Mouse (Mus musculus) spleen, adult 2 months (tissue): ENCODE measurements around the gene Rbm24. TPM values are rescaled to one million over a fixed set of nuclear protein-coding genes. Genes with fewer than 3 reads are reported as not detected.

ENCODE experiments used
- DNase-seq, 2 experiments: peaks; one replicate each; pipeline versions ENCODE4 v3.0.0 to v3.0.0-alpha.2; 2012 to 2021; ENCODE audit warnings: low spot score in 2 of 2, low read depth in 1 of 2
- H3K27ac ChIP-seq: fragments of 200-500 bp; 2 replicates; pipeline ENCODE4 v1.5.1; 2012; ENCODE audit warnings: low read length, inconsistent platforms; ENCODE audit not compliant: insufficient read depth
- H3K27me3 ChIP-seq: fragments of 200-500 bp; 2 replicates; pipeline ENCODE4 v1.6.1; 2012; ENCODE audit warnings: mild to moderate bottlenecking, moderate library complexity, low read length, inconsistent platforms; ENCODE audit not compliant: control insufficient read depth, insufficient read depth
- H3K36me3 ChIP-seq: fragments of 200-500 bp; 2 replicates; pipeline ENCODE4 v1.6.1; 2012; ENCODE audit warnings: mild to moderate bottlenecking, low read length, inconsistent platforms; ENCODE audit not compliant: control insufficient read depth, insufficient read depth
- H3K4me1 ChIP-seq: fragments of 200-500 bp; 2 replicates; pipeline ENCODE4 v1.6.1; 2011; ENCODE audit warnings: inconsistent platforms; ENCODE audit not compliant: control insufficient read depth, insufficient read depth, insufficient read length
- H3K4me3 ChIP-seq: fragments of 200-500 bp; 2 replicates; pipeline ENCODE4 v1.5.1; 2011; ENCODE audit warnings: mild to moderate bottlenecking, inconsistent platforms; ENCODE audit not compliant: insufficient read depth, insufficient read length; ENCODE audit errors: extremely low read depth
- CTCF ChIP-seq: fragments of 200-500 bp; IDR thresholded peaks from 2 replicates; pipeline ENCODE4 v1.5.1; 2011; ENCODE audit warnings: mild to moderate bottlenecking, inconsistent platforms; ENCODE audit not compliant: insufficient read depth, insufficient read length, insufficient replicate concordance; ENCODE audit errors: extremely low read depth
- POLR2A ChIP-seq: fragments of 200-500 bp; IDR thresholded peaks from 2 replicates; pipeline ENCODE4 v1.6.1; 2011; ENCODE audit warnings: low read depth, low read length, inconsistent platforms
- WGBS: fragments of 180-500 bp; shearing (Covaris S2); methylation state at CpG from one replicate; pipeline ENCODE4 v1.1.7; 2018; 5-methylcytosine and 5-hydroxymethylcytosine counted together
- polyA plus RNA-seq: library from polyadenylated mRNA; depleted of rRNA; stranded (reverse); fragments of >200 nt; gene quantifications from 2 replicates; pipeline ENCODE4 v1.2.3, GENCODE M21; 2012

The Rbm24 gene
- polyA plus RNA-seq, 1 experiment = 0.70 TPM

DNA sequence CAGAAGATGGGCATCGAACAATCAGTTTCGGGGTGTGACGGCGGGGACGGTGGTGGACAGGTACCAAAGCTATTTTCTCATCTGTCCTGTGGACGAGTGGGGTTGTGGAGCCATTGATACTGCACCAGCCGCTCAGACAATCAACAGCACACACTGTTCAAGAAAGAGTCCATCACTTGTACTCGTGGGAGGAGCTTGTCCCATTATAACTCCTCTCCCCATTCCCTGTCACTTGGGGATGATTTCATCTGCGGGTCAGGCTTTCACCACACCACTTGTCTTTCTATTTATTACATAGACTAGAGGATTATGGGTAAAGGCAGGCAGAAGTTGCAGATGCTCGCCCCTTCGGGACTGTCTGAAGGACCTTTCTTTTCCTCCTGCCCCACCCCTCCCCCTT, 11.6 kb downstream of the Rbm24 start:
- H3K27ac ChIP-seq = no peak overlapping the region
- no peak for DNase-seq
- H3K27me3 ChIP-seq = no peaks in the 10 kb centered on the region
- H3K4me1 ChIP-seq = no peaks in the 10 kb centered on the region
- TF ChIP-seq CTCF (no peak), POLR2A (no peak)
- H3K36me3 ChIP-seq = no peaks in the 10 kb centered on the region
- no peak overlapping the region for H3K4me3 ChIP-seq
- 87% methylated on average over 11 of the region's 11 CpGs for WGBS

- H3K4me1 ChIP-seq = no peaks in the 10 kb centered on the region
- H3K27ac ChIP-seq = no peak overlapping the region
- WGBS = 72% methylated on average over 8 of the region's 8 CpGs
- no peak for TF ChIP-seq CTCF
- no peak for TF ChIP-seq POLR2A
- H3K4me3 ChIP-seq = no peak overlapping the region
- no peaks in the 10 kb centered on the region for H3K36me3 ChIP-seq
- no peak for DNase-seq
- no peaks in the 10 kb centered on the region for H3K27me3 ChIP-seq
These were observed 15.8 kb downstream of the Rbm24 start for GRCm38 (mm10) chr13:46433880-46434560.

- TF ChIP-seq CTCF (no peak), POLR2A (no peak)
- no peaks in the 10 kb centered on the region for H3K4me1 ChIP-seq
- DNase-seq = no peak
- H3K27ac ChIP-seq = no peak overlapping the region
- WGBS = 47% methylated on average over 6 of the region's 6 CpGs
- H3K4me3 ChIP-seq = no peak overlapping the region; the same call in 1 of the 2 replicates
- no peaks in the 10 kb centered on the region for H3K36me3 ChIP-seq
- H3K27me3 ChIP-seq = no peaks in the 10 kb centered on the region
These were observed 20.7 kb downstream of the Rbm24 start for GRCm38 (mm10) chr13:46438960-46439359.

DNA sequence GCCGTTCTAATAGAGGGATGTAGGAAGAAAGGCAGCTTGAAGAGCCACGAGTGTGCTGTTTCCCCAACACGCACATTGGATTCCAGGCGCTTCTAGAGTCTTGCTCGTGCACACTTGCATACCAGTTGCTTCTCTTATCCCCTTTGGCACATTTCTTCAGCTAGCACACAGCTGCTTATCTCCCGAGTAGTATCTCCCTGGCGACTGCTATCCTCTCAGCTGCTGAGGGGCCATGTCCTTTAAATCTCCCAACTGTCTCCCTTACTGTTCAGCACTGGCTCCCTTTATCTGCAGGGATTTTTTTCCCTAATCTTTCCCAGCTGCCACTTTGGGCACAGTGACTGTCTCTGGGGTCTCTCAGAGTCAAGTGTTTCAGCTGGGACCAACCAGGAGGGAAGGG, 25.8 kb downstream of the Rbm24 start:
- no peak overlapping the region for H3K27ac ChIP-seq
- DNase-seq = no peak
- H3K4me3 ChIP-seq = no peak overlapping the region
- H3K4me1 ChIP-seq = no peaks in the 10 kb centered on the region
- WGBS = 82% methylated on average over 7 of the region's 7 CpGs
- no peaks in the 10 kb centered on the region for H3K36me3 ChIP-seq
- no peaks in the 10 kb centered on the region for H3K27me3 ChIP-seq
- TF ChIP-seq POLR2A = no peak
- no peak for TF ChIP-seq CTCF

GRCm38 (mm10) chr13:46446062-46446461, 27.8 kb downstream of the Rbm24 start:
- DNase-seq = no peak
- no peak overlapping the region for H3K27ac ChIP-seq
- no peak overlapping the region for H3K4me3 ChIP-seq
- no peak for TF ChIP-seq POLR2A
- TF ChIP-seq CTCF = no peak
- WGBS = 91% methylated on average over 6 of the region's 6 CpGs
- H3K4me1 ChIP-seq = no peaks in the 10 kb centered on the region
- H3K36me3 ChIP-seq = no peaks in the 10 kb centered on the region
- no peaks in the 10 kb centered on the region for H3K27me3 ChIP-seq

GRCm38 (mm10) chr13:46448276-46448675, 30.0 kb downstream of the Rbm24 start:
- H3K36me3 ChIP-seq = no peaks in the 10 kb centered on the region

GRCm38 (mm10) chr13:46449955-46450354, 31.7 kb downstream of the Rbm24 start:
- H3K36me3 ChIP-seq = no peaks in the 10 kb centered on the region
- TF ChIP-seq POLR2A (no peak), CTCF (no peak)
- no peak overlapping the region for H3K4me3 ChIP-seq
- no peak overlapping the region for H3K27ac ChIP-seq
- H3K4me1 ChIP-seq = no peaks in the 10 kb centered on the region
- DNase-seq = no peak
- no peaks in the 10 kb centered on the region for H3K27me3 ChIP-seq
- WGBS = 31% methylated on average over 4 of the region's 4 CpGs

More at GRCm38 (mm10) chr13:46448276-46448675, 30.0 kb downstream of the Rbm24 start:
- no peaks in the 10 kb centered on the region for H3K27me3 ChIP-seq
- H3K4me3 ChIP-seq = no peak overlapping the region
- TF ChIP-seq POLR2A (no peak), CTCF (no peak)
- no peak overlapping the region for H3K27ac ChIP-seq
- H3K4me1 ChIP-seq = no peaks in the 10 kb centered on the region
- 89% methylated on average over 2 of the region's 2 CpGs for WGBS
- no peak for DNase-seq
